Mouse (Mus musculus) heart, embryonic 11.5 days (tissue): Measurements from ENCODE around the gene Flad1. TPM values are rescaled to one million over a fixed set of nuclear protein-coding genes. Genes with fewer than 3 reads are reported as not detected.

ENCODE experiments used
- ATAC-seq: fragments of 200-750 bp; cut with Nextera tagmentation; replicated peaks from 2 replicates; pipeline ENCODE4 v1.8.0; 2017; ENCODE audit warnings: moderate library complexity; ENCODE audit not compliant: insufficient number of reproducible peaks, low FRiP score, low TSS enrichment
- H3K27ac ChIP-seq: fragments of 300-500 bp; sonication (generic); 2 replicates; pipeline ENCODE4 v1.5.1; 2014; ENCODE audit warnings: mild to moderate bottlenecking, low read depth, low read length
- H3K27me3 ChIP-seq: fragments of 300-500 bp; sonication (generic); 2 replicates; pipeline ENCODE4 v1.6.1; 2014; ENCODE audit warnings: mild to moderate bottlenecking, low read length, mixed read lengths; ENCODE audit not compliant: control insufficient read depth, insufficient read depth
- H3K36me3 ChIP-seq: fragments of 300-500 bp; sonication (generic); 2 replicates; pipeline ENCODE4 v1.6.1; 2014; ENCODE audit warnings: mild to moderate bottlenecking, low read length, moderate library complexity, mixed read lengths; ENCODE audit not compliant: control insufficient read depth, insufficient read depth
- H3K4me1 ChIP-seq: fragments of 300-500 bp; sonication (generic); 2 replicates; pipeline ENCODE4 v1.6.1; 2014; ENCODE audit warnings: low read length; ENCODE audit not compliant: control insufficient read depth, insufficient read depth
- H3K4me2 ChIP-seq: fragments of 300-500 bp; sonication (generic); 2 replicates; pipeline ENCODE4 v1.6.1; 2014; ENCODE audit warnings: mild to moderate bottlenecking, moderate library complexity
- H3K4me3 ChIP-seq: fragments of 300-500 bp; sonication (generic); 2 replicates; pipeline ENCODE4 v1.5.1; 2014; ENCODE audit warnings: low read depth, low read length
- H3K9ac ChIP-seq: fragments of 300-500 bp; sonication (generic); 2 replicates; pipeline ENCODE4 v1.6.1; 2014; ENCODE audit warnings: mild to moderate bottlenecking, low read depth, low read length, moderate library complexity
- H3K9me3 ChIP-seq: fragments of 300-500 bp; sonication (generic); replicated peaks from 2 replicates; pipeline ENCODE4 v1.6.1; 2016; ENCODE audit warnings: low read length; ENCODE audit not compliant: control insufficient read depth
- WGBS: fragments of 180-500 bp; shearing (Covaris S2); extraction: QIAGEN DNeasy Blood & Tissue Kit; methylation state at CpG from one replicate; pipeline ENCODE4 v1.1.7; 2014; ENCODE audit not compliant: insufficient replicate concordance; 5-methylcytosine and 5-hydroxymethylcytosine counted together
- polyA plus RNA-seq: library from polyadenylated mRNA; unstranded; fragments of >200 nt; fragmentation: Nextera tagmentation; extraction: Ambion mirVana; gene quantifications from 2 replicates; pipeline ENCODE4 v1.2.1, GENCODE M21; 2014

The Flad1 gene
- polyA plus RNA-seq, 1 experiment from 2014 or later, result 34.2 TPM

- Histone ChIP-seq H3K4me3 (peak overlapping the region; percentile 70), H3K9me3 (no peaks in the 10 kb centered on the region), H3K4me1 (peaks cover 29% of the 10 kb centered on the region), H3K36me3 (no peaks in the 10 kb centered on the region), H3K27me3 (no peaks in the 10 kb centered on the region), H3K9ac (peak overlapping the region; percentile 86), H3K4me2 (peak overlapping the region; percentile 100), H3K27ac (peak overlapping the region; percentile 35; the same call in 1 of the 2 replicates)
- ATAC-seq, result no peak
- 17% methylated on average over 19 of the region's 19 CpGs for WGBS
Measured at GRCm38 (mm10) chr3:89390699-89391662, 20.7 kb downstream of the Flad1 start.

- H3K4me3 ChIP-seq, result no peak overlapping the region
- H3K27me3 ChIP-seq, result no peaks in the 10 kb centered on the region
- no peak for ATAC-seq
- 47% methylated on average over 5 of the region's 5 CpGs for WGBS
- peaks cover 22% of the 10 kb centered on the region for H3K4me1 ChIP-seq
- no peaks in the 10 kb centered on the region for H3K9me3 ChIP-seq
- peak overlapping the region; percentile 8; the same call in 1 of the 2 replicates for H3K4me2 ChIP-seq
- no peak overlapping the region; the same call in 1 of the 2 replicates for H3K27ac ChIP-seq
- no peaks in the 10 kb centered on the region for H3K36me3 ChIP-seq
- H3K9ac ChIP-seq, result no peak overlapping the region
Measured at GRCm38 (mm10) chr3:89390111-89390515, 21.6 kb downstream of the Flad1 start.

DNA sequence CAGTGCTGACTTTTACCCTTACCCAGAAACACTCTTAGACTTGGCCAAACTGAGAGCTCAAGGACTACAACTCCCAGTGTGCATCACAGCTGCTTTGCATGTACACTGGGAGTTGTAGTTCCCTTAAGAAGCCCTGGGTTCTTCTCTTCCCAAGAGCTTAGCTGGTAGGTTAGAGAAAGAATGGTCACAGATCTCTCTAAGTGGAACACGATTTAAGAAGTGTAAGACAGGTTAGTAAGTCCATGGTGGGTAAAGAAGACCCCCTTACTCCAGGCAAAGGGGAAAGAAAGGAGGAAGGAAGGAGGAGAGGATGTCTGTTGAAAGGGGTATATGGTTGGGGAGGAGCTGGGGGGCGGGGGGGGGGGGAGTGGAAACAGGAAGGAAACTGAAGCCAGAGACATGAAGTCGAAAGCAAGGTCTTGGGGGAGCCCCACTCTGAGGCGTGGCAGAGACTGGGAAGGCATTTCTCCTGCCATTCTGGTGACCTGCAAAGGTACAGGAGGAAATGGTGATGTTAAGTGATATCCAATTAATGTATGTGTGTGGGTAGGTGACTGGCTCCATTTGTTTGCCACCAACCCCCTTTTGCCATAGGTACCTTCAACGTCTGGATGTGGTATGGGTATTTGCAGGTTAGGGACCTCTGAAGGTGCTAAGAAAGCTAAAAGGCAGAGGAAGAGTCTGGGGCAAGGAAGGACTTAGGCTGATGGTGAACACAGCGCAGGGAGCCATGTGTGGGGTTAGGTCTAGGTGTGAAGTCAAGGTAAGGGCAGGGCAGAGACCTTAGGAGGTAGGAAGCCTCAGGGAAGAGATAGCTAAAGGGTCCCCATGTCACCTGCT lies 22.5 kb downstream of the Flad1 start:
- Histone ChIP-seq H3K4me1 (peaks cover 26% of the 10 kb centered on the region), H3K27me3 (no peaks in the 10 kb centered on the region), H3K36me3 (no peaks in the 10 kb centered on the region), H3K4me3 (no peak overlapping the region), H3K27ac (no peak overlapping the region), H3K9me3 (no peaks in the 10 kb centered on the region), H3K4me2 (no peak overlapping the region), H3K9ac (no peak overlapping the region)
- WGBS, result 59% methylated on average over 5 of the region's 6 CpGs
- no peak for ATAC-seq

DNA sequence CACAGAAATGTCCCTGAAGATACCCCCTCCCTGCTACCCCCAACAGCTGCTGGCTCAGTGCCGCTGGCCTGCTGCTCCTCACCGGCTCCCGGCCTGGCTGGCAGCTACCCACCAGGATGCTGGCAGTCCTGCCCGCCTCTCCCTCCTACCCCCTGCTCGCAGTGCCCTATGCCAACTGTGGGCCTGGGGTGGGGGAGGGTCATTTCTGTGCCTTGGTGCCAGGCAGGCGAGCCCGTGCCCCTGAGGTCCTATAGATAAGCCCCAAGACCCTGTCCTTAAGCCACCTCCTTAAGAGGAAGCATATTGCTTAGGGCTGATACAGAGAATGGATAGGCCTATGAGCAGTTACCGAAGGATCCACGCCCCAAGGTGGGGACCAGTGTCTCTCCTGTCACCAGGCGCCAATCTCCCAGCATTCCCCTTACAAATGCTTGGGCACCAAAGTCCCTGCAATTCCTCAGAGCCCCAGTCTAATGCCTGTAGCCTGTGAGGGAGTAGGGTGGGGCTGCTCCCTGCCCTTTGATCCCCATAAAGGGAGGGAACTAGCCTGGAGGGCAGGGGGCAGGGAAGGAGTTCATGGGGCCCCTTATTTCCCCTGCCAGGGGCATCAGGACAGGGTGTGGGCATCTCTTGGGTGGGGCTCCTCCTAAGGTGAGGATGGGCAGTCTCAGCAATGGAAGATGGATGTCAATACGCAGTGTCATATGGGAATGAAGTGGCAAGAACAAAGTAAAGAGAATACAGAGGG lies 23.4 kb downstream of the Flad1 start:
- Histone ChIP-seq H3K9ac (no peak overlapping the region), H3K4me2 (no peak overlapping the region), H3K27ac (no peak overlapping the region), H3K4me3 (no peak overlapping the region), H3K36me3 (no peaks in the 10 kb centered on the region), H3K9me3 (no peaks in the 10 kb centered on the region), H3K27me3 (no peaks in the 10 kb centered on the region), H3K4me1 (peaks cover 26% of the 10 kb centered on the region)
- no peak for ATAC-seq
- WGBS, result 75% methylated on average over 11 of the region's 11 CpGs

DNA sequence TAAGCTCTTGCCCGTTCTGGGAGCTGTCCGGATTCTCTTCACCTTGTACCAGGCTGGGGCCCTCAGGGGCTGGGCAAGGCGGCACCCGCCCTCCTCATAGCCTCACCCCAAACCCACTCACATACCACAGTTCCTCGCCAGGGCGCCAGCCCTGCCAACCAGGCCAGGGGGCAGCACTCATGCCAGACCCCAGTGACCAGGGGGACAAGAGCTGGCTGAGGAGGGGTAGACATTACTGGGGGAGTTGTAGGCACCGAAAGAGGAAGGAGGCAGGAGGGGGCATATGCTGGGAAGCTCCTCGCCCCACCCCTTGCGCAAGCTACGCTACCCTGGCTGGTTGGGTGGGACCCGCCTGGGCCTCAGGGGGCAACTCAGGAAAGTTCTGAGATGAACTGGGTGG lies 24.0 kb downstream of the Flad1 start:
- 76% methylated on average over 11 of the region's 11 CpGs for WGBS
- Histone ChIP-seq H3K27me3 (no peaks in the 10 kb centered on the region), H3K4me3 (no peak overlapping the region), H3K4me2 (no peak overlapping the region), H3K9me3 (no peaks in the 10 kb centered on the region), H3K36me3 (no peaks in the 10 kb centered on the region), H3K4me1 (peaks cover 26% of the 10 kb centered on the region), H3K27ac (no peak overlapping the region), H3K9ac (no peak overlapping the region)
- ATAC-seq, result no peak

- Histone ChIP-seq H3K36me3 (no peaks in the 10 kb centered on the region), H3K9me3 (no peaks in the 10 kb centered on the region), H3K4me1 (peaks cover 23% of the 10 kb centered on the region), H3K4me2 (no peak overlapping the region), H3K27me3 (no peaks in the 10 kb centered on the region), H3K9ac (0 out of 2 replicates have a peak overlapping the region, but pooled peaks have one; percentile 10), H3K4me3 (no peak overlapping the region), H3K27ac (no peak overlapping the region)
- 48% methylated on average over 17 of the region's 17 CpGs for WGBS
- no peak for ATAC-seq
Measured at GRCm38 (mm10) chr3:89386438-89387420, 24.9 kb downstream of the Flad1 start.

DNA sequence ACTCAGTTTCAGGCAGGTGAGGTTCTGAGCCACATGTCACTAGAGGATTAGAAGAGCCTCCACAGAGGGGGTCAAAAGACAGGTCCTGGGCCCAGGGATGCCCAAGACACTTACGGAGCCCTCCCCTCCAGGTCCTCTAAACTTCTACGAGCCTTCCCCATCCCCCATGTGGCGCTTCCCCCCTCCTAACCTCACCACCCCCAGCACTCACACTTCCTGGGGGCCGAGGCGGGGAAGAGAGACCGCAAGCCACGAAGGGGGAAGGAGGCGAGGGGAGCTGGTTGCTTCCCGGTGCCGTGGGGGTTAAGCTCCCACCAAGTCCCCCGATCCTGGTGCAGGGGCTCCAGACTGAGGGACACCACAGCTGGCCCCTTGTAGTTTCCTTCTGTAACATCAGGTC lies 26.2 kb downstream of the Flad1 start:
- Histone ChIP-seq H3K9me3 (no peaks in the 10 kb centered on the region), H3K4me1 (peaks cover 12% of the 10 kb centered on the region), H3K27ac (no peak overlapping the region), H3K9ac (no peak overlapping the region), H3K4me2 (no peak overlapping the region), H3K36me3 (no peaks in the 10 kb centered on the region), H3K27me3 (no peaks in the 10 kb centered on the region), H3K4me3 (no peak overlapping the region)
- WGBS, result 37% methylated on average over 11 of the region's 11 CpGs
- no peak for ATAC-seq
